Mouse (Mus musculus) kidney, embryonic 16.5 days (tissue): Measurements from ENCODE around the gene Slc22a21. TPM values are rescaled to one million over a fixed set of nuclear protein-coding genes. Genes with fewer than 3 reads are reported as not detected.

Source experiments
- ATAC-seq: fragments of 200-750 bp; cut with Nextera tagmentation; 2 replicates; pipeline ENCODE4 v1.8.0; 2017; ENCODE audit warnings: moderate TSS enrichment; ENCODE audit not compliant: low FRiP score, low TSS enrichment
- H3K27ac ChIP-seq: fragments of 300-500 bp; sonication (generic); 2 replicates; pipeline ENCODE4 v1.5.1; 2014; ENCODE audit warnings: low read length
- H3K27me3 ChIP-seq: fragments of 300-500 bp; sonication (generic); 2 replicates; pipeline ENCODE4 v1.6.1; 2014; ENCODE audit warnings: low read length, control low read depth, mixed read lengths; ENCODE audit not compliant: insufficient read depth
- H3K36me3 ChIP-seq: fragments of 300-500 bp; sonication (generic); 2 replicates; pipeline ENCODE4 v1.6.1; 2014; ENCODE audit warnings: low read length, control low read depth, mixed read lengths; ENCODE audit not compliant: insufficient read depth
- H3K4me1 ChIP-seq: fragments of 300-500 bp; sonication (generic); 2 replicates; pipeline ENCODE4 v1.6.1; 2014; ENCODE audit warnings: low read length, control low read depth, mixed read lengths; ENCODE audit not compliant: insufficient read depth
- H3K4me2 ChIP-seq: fragments of 300-500 bp; sonication (generic); replicated peaks from 2 replicates; pipeline ENCODE4 v1.6.1; 2014; ENCODE audit warnings: low read depth, low read length
- H3K4me3 ChIP-seq: fragments of 300-500 bp; sonication (generic); 2 replicates; pipeline ENCODE4 v1.5.1; 2014; ENCODE audit warnings: mild to moderate bottlenecking, low read length
- H3K9ac ChIP-seq: fragments of 300-500 bp; sonication (generic); replicated peaks from 2 replicates; pipeline ENCODE4 v1.6.1; 2014; ENCODE audit warnings: low read length
- H3K9me3 ChIP-seq: fragments of 300-500 bp; sonication (generic); 2 replicates; pipeline ENCODE4 v1.6.1; 2016; ENCODE audit warnings: low read length, control low read depth
- WGBS: fragments of 180-500 bp; shearing (Covaris S2); extraction: QIAGEN DNeasy Blood & Tissue Kit; methylation state at CpG from one replicate; pipeline ENCODE4 v1.1.7; 2014; 5-methylcytosine and 5-hydroxymethylcytosine counted together
- polyA plus RNA-seq: library from polyadenylated mRNA; unstranded; fragments of >200 nt; fragmentation: Nextera tagmentation; extraction: Ambion mirVana; gene quantifications from 2 replicates; pipeline ENCODE4 v1.2.1, GENCODE M21; 2015

Gene Slc22a21
- polyA plus RNA-seq, 1 experiment from 2014 or later = 5.4 TPM

DNA sequence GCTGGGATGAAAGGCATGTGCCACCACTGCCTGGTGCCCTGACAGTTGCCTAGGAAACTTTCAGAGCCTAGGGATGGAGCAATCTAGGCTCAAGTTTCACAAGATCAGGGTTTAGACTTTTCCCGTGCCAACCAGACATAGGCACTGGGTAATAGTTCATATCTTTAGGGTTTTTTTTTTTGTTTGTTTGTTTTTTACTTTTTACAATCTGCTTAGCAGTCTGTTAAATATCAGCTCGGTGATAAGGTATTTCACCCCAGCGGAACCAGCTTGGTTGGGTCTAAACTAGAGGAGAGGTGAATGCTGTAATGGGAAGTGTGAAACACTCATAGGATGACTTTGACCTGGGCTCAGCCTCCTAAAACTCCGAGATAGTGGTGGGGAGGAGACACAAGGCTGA is 69.1 kb downstream of the Slc22a21 start:
- ATAC-seq = no peak
- Histone ChIP-seq H3K36me3 (no peaks in the 10 kb centered on the region), H3K4me1 (no peaks in the 10 kb centered on the region), H3K27ac (no peak overlapping the region), H3K4me3 (no peak overlapping the region), H3K9ac (no peak overlapping the region), H3K4me2 (no peak overlapping the region), H3K9me3 (no peaks in the 10 kb centered on the region), H3K27me3 (no peaks in the 10 kb centered on the region)
- WGBS = 76% methylated on average over 4 of the region's 4 CpGs

DNA sequence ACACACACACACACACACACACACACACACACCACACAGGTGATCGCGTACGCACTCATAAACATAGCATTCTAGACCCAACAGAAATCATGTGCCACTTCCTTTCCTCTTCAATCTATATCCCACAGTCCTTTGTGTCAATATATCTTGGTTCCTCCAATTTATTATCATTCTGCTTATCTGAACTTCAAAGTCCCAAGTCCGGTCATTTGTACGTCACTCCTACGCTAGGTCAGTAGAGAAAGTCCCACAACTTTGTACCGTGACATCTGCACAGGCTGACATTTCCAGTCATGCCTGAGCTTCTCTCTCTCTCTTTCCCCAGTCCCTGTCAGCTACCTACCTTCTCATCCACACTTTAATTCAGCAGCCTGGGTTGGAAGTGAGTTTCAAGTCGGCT is 71.4 kb downstream of the Slc22a21 start:
- peaks cover 14% of the 10 kb centered on the region for H3K4me1 ChIP-seq
- 79% methylated on average over 8 of the region's 8 CpGs for WGBS
- H3K4me3 ChIP-seq = no peak overlapping the region
- no peak overlapping the region for H3K27ac ChIP-seq
- H3K27me3 ChIP-seq = no peaks in the 10 kb centered on the region
- H3K36me3 ChIP-seq = no peaks in the 10 kb centered on the region
- H3K9ac ChIP-seq = no peak overlapping the region
- H3K9me3 ChIP-seq = no peaks in the 10 kb centered on the region
- no peak overlapping the region for H3K4me2 ChIP-seq
- ATAC-seq = no peak

DNA sequence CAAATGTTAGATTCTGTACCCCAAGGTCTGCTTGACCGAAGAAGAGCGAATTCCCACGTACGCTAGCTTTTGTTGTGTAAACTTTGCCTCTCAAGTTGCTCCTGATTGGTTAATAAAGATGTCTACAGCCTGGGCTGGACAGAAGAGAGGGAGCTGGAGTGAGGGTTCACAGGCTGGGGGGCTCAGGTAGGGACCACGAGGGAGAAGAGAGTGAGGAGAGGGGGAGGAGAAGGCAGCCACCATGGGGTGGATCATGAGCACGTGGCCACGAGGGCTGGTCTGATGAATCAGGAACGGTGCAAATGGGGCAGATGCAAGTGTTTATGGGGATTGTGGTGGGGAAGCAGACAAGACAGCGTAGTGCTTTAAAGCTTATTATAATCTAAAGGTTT is 75.6 kb downstream of the Slc22a21 start:
- peak; percentile 47 for ATAC-seq
- 46% methylated on average over 9 of the region's 9 CpGs for WGBS
- Histone ChIP-seq H3K4me1 (peaks cover 20% of the 10 kb centered on the region), H3K36me3 (no peaks in the 10 kb centered on the region), H3K27ac (peak overlapping the region; percentile 49), H3K27me3 (no peaks in the 10 kb centered on the region), H3K4me2 (peak overlapping the region; percentile 13; the same call in 1 of the 2 replicates), H3K9me3 (no peaks in the 10 kb centered on the region), H3K9ac (no peak overlapping the region), H3K4me3 (no peak overlapping the region)

DNA sequence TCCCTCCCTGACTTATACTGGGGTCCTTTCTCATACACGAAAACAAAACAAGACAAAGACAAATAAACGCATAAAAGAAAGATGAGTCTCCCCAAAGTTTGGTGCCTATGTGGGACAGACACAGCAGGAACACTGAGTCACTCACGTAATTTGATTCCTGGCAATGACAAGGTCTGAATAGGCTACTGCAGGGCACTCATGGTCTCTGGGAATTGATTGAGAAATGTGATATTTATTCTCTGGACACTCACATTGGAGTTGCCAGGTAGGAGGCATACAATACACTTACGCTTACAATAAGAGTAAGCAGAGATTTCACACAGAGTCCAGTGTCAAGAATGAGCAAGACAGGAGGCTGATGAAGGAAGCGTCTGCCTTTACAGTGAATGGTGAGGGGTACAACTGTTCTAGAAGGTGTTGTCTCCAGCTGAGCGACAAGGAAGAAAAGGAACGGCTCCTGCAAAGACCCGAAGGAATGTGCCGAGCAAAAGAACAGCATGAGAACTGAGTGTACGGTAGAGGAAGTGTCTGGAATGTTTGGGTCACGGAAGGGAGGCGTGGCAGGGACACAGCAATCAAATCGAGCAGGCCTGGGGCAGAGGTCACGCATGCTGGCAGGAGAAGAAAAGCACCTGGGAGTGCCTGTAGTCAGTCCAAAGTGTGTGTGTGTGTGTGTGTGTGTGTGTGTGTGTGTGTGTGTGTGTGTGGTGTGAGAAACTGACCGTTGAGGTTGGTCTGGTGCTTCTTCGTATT is 76.2 kb downstream of the Slc22a21 start:
- ATAC-seq = peak; percentile 83
- H3K4me1 ChIP-seq = peaks cover 24% of the 10 kb centered on the region
- H3K4me3 ChIP-seq = no peak overlapping the region
- no peaks in the 10 kb centered on the region for H3K36me3 ChIP-seq
- H3K27me3 ChIP-seq = no peaks in the 10 kb centered on the region
- WGBS = 14% methylated on average over 16 of the region's 16 CpGs
- H3K9me3 ChIP-seq = no peaks in the 10 kb centered on the region
- no peak overlapping the region for H3K9ac ChIP-seq
- H3K4me2 ChIP-seq = peak overlapping the region; percentile 13
- H3K27ac ChIP-seq = peak overlapping the region; percentile 49

DNA sequence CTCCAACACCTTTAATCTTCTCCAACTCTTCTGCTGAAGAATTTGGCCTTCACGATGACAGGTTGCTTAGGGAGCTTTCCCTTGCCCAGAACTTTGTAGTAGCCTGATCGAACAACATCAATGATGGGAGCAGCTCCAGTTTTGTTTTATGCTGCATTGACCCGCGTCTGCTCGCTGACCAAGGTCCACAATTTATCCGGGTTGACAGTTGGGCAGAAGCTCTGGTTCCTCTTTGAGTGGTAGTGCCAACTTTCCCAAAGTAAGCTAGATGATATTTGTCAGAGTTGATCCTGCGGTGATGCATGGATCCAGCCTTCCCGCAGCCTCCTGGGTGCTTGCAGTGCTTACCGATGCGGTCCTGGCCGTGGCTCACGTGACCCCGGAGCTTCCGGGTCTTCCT is 77.4 kb downstream of the Slc22a21 start:
- 75% methylated on average over 14 of the region's 14 CpGs for WGBS

DNA sequence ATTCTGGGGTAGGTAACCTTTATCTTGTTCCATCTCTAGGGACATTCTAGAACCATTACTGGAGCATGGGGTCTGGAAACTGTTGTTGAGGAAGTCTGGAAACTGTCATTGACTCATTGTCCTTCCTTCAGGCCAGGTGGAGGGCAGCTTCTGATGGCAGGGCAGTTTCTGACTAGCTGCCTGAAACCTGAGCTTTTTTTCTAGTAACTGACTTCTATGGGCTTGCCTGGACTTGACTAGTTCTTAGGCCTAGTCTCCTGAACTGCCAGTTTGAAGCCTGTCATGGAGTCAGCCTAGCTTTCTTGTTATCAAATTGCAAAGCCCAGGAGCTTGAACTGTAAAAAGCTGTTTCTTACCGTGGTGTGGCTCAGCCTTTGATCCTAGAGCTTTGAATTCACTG is 79.1 kb downstream of the Slc22a21 start:
- H3K27ac ChIP-seq = no peak overlapping the region
- no peaks in the 10 kb centered on the region for H3K27me3 ChIP-seq
- H3K4me3 ChIP-seq = no peak overlapping the region
- H3K36me3 ChIP-seq = no peaks in the 10 kb centered on the region
- no peaks in the 10 kb centered on the region for H3K9me3 ChIP-seq
- no peak overlapping the region for H3K4me2 ChIP-seq
- no peak overlapping the region for H3K9ac ChIP-seq
- no peak for ATAC-seq
- WGBS = 65% methylated on average over 1 of the region's 1 CpGs
- peaks cover 26% of the 10 kb centered on the region for H3K4me1 ChIP-seq

More for the DNA sequence above, 77.4 kb downstream of the Slc22a21 start:
- Histone ChIP-seq H3K9me3 (no peaks in the 10 kb centered on the region), H3K27ac (no peak overlapping the region), H3K9ac (no peak overlapping the region), H3K4me3 (no peak overlapping the region), H3K4me2 (no peak overlapping the region), H3K36me3 (no peaks in the 10 kb centered on the region), H3K27me3 (no peaks in the 10 kb centered on the region), H3K4me1 (peaks cover 26% of the 10 kb centered on the region)
- ATAC-seq = no peak

DNA sequence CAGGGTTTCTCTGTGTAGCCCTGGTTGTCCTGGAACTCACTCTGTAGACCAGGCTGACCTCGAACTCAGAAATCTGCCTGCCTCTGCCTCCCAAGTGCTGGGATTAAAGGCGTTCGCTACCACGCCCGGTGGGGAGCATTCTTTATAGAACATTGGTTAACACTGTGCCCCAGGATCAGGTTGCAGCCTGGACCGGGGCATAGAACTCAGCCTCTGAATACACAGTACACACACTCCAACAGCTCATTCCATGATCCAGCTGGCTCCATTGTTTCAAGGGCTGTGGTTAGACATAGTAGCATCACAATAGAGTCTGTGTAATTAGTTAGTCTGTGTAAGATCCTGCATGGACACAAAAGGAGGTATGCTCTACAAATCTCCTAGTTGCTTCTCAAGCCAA is 80.2 kb downstream of the Slc22a21 start:
- no peak overlapping the region for H3K4me3 ChIP-seq
- 84% methylated on average over 6 of the region's 6 CpGs for WGBS
- H3K9ac ChIP-seq = no peak overlapping the region
- no peak for ATAC-seq
- H3K9me3 ChIP-seq = no peaks in the 10 kb centered on the region
- no peak overlapping the region for H3K4me2 ChIP-seq
- no peaks in the 10 kb centered on the region for H3K36me3 ChIP-seq
- peaks cover 25% of the 10 kb centered on the region for H3K4me1 ChIP-seq
- no peaks in the 10 kb centered on the region for H3K27me3 ChIP-seq
- H3K27ac ChIP-seq = no peak overlapping the region

Other genes starting within 250 kb of the Slc22a21 start
- gene Irf1, start 210.3 kb downstream of the Slc22a21 start, polyA plus RNA-seq = 16.9 and 17.4 TPM in 2 replicates
- gene Gm17334, start 207.1 kb downstream of the Slc22a21 start, polyA plus RNA-seq = 0.27 and 0.30 TPM in 2 replicates
- gene Gm12216, start 121.1 kb downstream of the Slc22a21 start, polyA plus RNA-seq = 1.1 and 2.1 TPM in 2 replicates
- 17.3 and 18.4 TPM in 2 replicates for gene Slc22a5, start 88.7 kb downstream of the Slc22a21 start, polyA plus RNA-seq
- 1.00 and 1.2 TPM in 2 replicates for gene Slc22a4, start 47.8 kb upstream of the Slc22a21 start, polyA plus RNA-seq
- gene Pdlim4, start 88.7 kb upstream of the Slc22a21 start, polyA plus RNA-seq = 50.3 and 55.0 TPM in 2 replicates
- gene P4ha2, start 119.8 kb upstream of the Slc22a21 start, polyA plus RNA-seq = 38.1 and 43.0 TPM in 2 replicates